Comparison of ENCODE assay signal across 8 mouse cellular contexts in the genomic region with DNA sequence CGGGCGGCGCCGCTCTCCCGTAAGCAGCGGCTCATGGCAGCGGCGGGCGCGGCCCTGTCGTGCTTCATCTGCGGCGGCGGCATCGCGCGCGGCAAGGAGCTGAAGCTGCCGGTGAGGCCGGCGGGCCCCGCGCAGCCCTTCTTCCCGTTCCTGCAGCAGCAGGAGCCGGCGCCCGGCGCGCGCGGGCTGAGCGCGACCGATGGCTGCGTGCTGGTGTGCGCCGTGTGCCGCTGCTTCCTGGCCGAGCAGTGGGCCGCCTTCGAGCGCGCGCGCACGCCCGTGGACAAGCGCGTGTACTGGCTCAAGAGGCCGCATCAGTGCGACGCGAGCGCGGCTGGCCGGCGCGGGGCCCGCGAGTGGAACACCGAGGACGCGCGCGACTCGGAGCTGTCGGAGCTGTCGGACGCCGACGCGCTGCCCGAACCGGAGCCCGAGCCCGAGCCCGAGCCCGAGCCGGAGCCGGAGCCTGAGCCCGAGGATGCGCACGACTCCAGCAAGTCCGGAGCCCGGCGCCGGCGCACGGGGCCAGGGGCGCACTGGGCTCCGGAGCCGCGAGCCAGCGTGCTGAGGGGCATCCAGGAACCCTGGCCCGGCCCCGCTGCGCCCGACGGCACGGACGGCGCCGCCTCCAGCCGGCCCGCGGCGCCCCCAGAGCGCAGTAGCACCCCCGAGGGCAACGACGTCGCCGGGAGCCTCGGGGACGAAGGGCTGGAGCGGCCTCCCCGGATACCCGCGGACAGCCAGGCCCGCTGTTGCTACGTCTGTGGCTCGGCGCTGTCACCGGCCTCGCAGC. TPM values are rescaled to one million over a fixed set of nuclear protein-coding genes. Genes with fewer than 3 reads are reported as not detected.
DNase-seq lines count a peak whose midpoint lies in the region; ATAC-seq and TF ChIP-seq lines count a peak whose summit lies in the region.

No protein-coding gene starts in this region.

- H3K27me3 ChIP-seq in heart, embryonic 10.5 days (ENCODE audit: insufficient read depth, poor library complexity, severe bottlenecking): peaks cover 55% of the 10 kb centered on the region
- no peaks in the 10 kb centered on the region for H3K27me3 ChIP-seq in embryonic facial prominence, embryonic 15.5 days
- H3K27me3 ChIP-seq in liver, postnatal 0 days (ENCODE audit: insufficient read depth, low read length): peaks cover 47% of the 10 kb centered on the region
- no peaks in the 10 kb centered on the region for H3K27me3 ChIP-seq in splenic B cell, adult 2 months (ENCODE audit: control insufficient read depth, insufficient read depth, low read length, poor library complexity, severe bottlenecking)

- H3K9ac ChIP-seq in embryonic facial prominence, embryonic 15.5 days: peak overlapping the region; percentile 57
- H3K9ac ChIP-seq in liver, postnatal 0 days (replicated peaks): peak overlapping the region; percentile 34; the same call in 1 of the 2 replicates

- H3K9me3 ChIP-seq in heart, embryonic 10.5 days: no peaks in the 10 kb centered on the region
- no peaks in the 10 kb centered on the region for H3K9me3 ChIP-seq in embryonic facial prominence, embryonic 15.5 days (replicated peaks)
- no peaks in the 10 kb centered on the region for H3K9me3 ChIP-seq in liver, postnatal 0 days (ENCODE audit: low read length)

- TF ChIP-seq EP300 in liver, postnatal 0 days (IDR thresholded peaks at IDR 0.05; ENCODE audit: low read depth): no peak

- H3K4me1 ChIP-seq in heart, embryonic 10.5 days: peaks cover 93% of the 10 kb centered on the region
- H3K4me1 ChIP-seq in embryonic facial prominence, embryonic 15.5 days: peaks cover 91% of the 10 kb centered on the region
- peaks cover 11% of the 10 kb centered on the region for H3K4me1 ChIP-seq in liver, postnatal 0 days (ENCODE audit: insufficient read depth)

- H3K4me3 ChIP-seq in heart, embryonic 10.5 days: peak overlapping the region; percentile 75
- peak overlapping the region; percentile 65 for H3K4me3 ChIP-seq in embryonic facial prominence, embryonic 15.5 days (replicated peaks)
- peak overlapping the region; percentile 50 for H3K4me3 ChIP-seq in liver, postnatal 0 days (ENCODE audit: low read depth, low read length)

- peak overlapping the region; percentile 88 for H3K27ac ChIP-seq in heart, embryonic 10.5 days
- peak overlapping the region; percentile 65 for H3K27ac ChIP-seq in embryonic facial prominence, embryonic 15.5 days (replicated peaks)
- no peak overlapping the region for H3K27ac ChIP-seq in liver, postnatal 0 days (ENCODE audit: low read depth)

- WGBS in heart, embryonic 10.5 days: 2% methylated on average over 105 of the region's 125 CpGs
- WGBS in embryonic facial prominence, embryonic 15.5 days: 1% methylated on average over 121 of the region's 125 CpGs
- 2% methylated on average over 84 of the region's 125 CpGs for WGBS in liver, postnatal 0 days (ENCODE audit: insufficient replicate concordance)

- DNase-seq in heart, embryonic 10.5 days (ENCODE audit: low spot score): no peak
- no peak for DNase-seq in heart, adult 8-10 months (ENCODE audit: low spot score)
- peak; percentile 43 for DNase-seq in R1 (ENCODE audit: low read depth, low spot score)
- DNase-seq in induced T-regulatory cell, adult 2 months (ENCODE audit: low read depth): peak; percentile 35
- peak; percentile 36 for DNase-seq in liver, postnatal 0 days
- peak; percentile 10 for DNase-seq in splenic B cell, adult 2 months (ENCODE audit: low read depth, low spot score)
- DNase-seq in gastrocnemius, adult 18-20 months (ENCODE audit: low spot score): no peak

- no peaks in the 10 kb centered on the region for H3K36me3 ChIP-seq in heart, embryonic 10.5 days
- H3K36me3 ChIP-seq in embryonic facial prominence, embryonic 15.5 days: no peaks in the 10 kb centered on the region
- H3K36me3 ChIP-seq in liver, postnatal 0 days (replicated peaks; ENCODE audit: insufficient read depth, low read length): no peaks in the 10 kb centered on the region
- no peaks in the 10 kb centered on the region for H3K36me3 ChIP-seq in splenic B cell, adult 2 months (ENCODE audit: control insufficient read depth, insufficient read depth, low read length, poor library complexity, severe bottlenecking)

- TF ChIP-seq CTCF in liver, postnatal 0 days (IDR thresholded peaks at IDR 0.05; ENCODE audit: low read depth): no peak

- H3K4me2 ChIP-seq in embryonic facial prominence, embryonic 15.5 days (replicated peaks): peak overlapping the region; percentile 97
- H3K4me2 ChIP-seq in liver, postnatal 0 days (ENCODE audit: low read depth, low read length): peak overlapping the region; percentile 80

- ATAC-seq in embryonic facial prominence, embryonic 15.5 days (ENCODE audit: insufficient number of reproducible peaks, low FRiP score, low TSS enrichment, low read depth): no peak
- peak; percentile 16; the same call in 1 of the 2 replicates for ATAC-seq in liver, postnatal 0 days

RNA-seq across cellular contexts. Expression of a gene that starts 0.7 kb away (rescaled TPM):
- 12.2 and 13.7 TPM in 2 replicates for polyA plus RNA-seq in heart, embryonic 10.5 days (2016; fragmentation: Nextera tagmentation; extraction: Ambion mirVana)
- total RNA-seq in heart, adult 8-10 months (2022): 10 to 100 TPM; 18.9 to 29.1 (median 23.3) TPM
- polyA plus RNA-seq in embryonic facial prominence, embryonic 15.5 days (2015; fragmentation: Nextera tagmentation; extraction: Ambion mirVana): 11.1 and 12.0 TPM in 2 replicates
- 7.1 and 7.7 TPM in 2 replicates for polyA plus RNA-seq in liver, postnatal 0 days (2015; fragmentation: Nextera tagmentation; extraction: Ambion mirVana)
- 10 to 100 TPM; 28.9 to 32.6 TPM for total RNA-seq in gastrocnemius, adult 18-20 months (2021)

RNA-seq across cellular contexts. Expression of a gene that starts 51.7 kb away (rescaled TPM):
- polyA plus RNA-seq in heart, embryonic 10.5 days (2016; fragmentation: Nextera tagmentation; extraction: Ambion mirVana): 0.16 and 0.31 TPM in 2 replicates
- total RNA-seq in heart, adult 8-10 months (2022): not detected
- polyA plus RNA-seq in embryonic facial prominence, embryonic 15.5 days (2015; fragmentation: Nextera tagmentation; extraction: Ambion mirVana): 6.6 and 11.4 TPM in 2 replicates
- not detected in 2 replicates for polyA plus RNA-seq in liver, postnatal 0 days (2015; fragmentation: Nextera tagmentation; extraction: Ambion mirVana)
- not detected for total RNA-seq in gastrocnemius, adult 18-20 months (2021)

Comparison
In these comparisons a context has a peak if more than half of its experiments do, and no peak if none do; other contexts are left out.
1. DNase-seq: peak in R1 (single experiment), induced T-regulatory cell, adult 2 months (single experiment), liver, postnatal 0 days (single experiment) and splenic B cell, adult 2 months (single experiment); none in heart, embryonic 10.5 days (single experiment), heart, adult 8-10 months (single experiment) and gastrocnemius, adult 18-20 months (single experiment).
2. Peak in every context shown above with its lines, with median percentiles within 50 percentile points of each other: H3K4me3 ChIP-seq.